Mouse (Mus musculus) bone marrow, adult 2 months (tissue): ENCODE measurements around the gene Zfhx2.

ENCODE experiments used
- CTCF ChIP-seq: fragments of 200-500 bp; IDR thresholded peaks from 2 replicates; pipeline ENCODE4 v1.5.1; 2011; ENCODE audit warnings: low read length, control low read depth; ENCODE audit not compliant: control insufficient read depth, insufficient read depth
- POLR2A ChIP-seq: fragments of 200-500 bp; IDR thresholded peaks from 2 replicates; pipeline ENCODE4 v1.6.1; 2011; ENCODE audit warnings: low read depth, mild to moderate bottlenecking, control low read depth, low read length, borderline replicate concordance; ENCODE audit not compliant: control insufficient read depth

GRCm38 (mm10) chr14:55028333-55028835 is 63.7 kb downstream of the Zfhx2 start:
- TF ChIP-seq CTCF, result no peak
- no peak for TF ChIP-seq POLR2A
